Mouse (Mus musculus): ENCODE results near the gene Itpkc.

- TF ChIP-seq CTCF (conservative IDR thresholded peaks at IDR 0.05; ENCODE audit: low read length), result no peak
- no peak for TF ChIP-seq NANOG (IDR thresholded peaks at IDR 0.05; ENCODE audit: borderline replicate concordance, low read length)
Measured at GRCm38 (mm10) chr7:27158171-27158570, 70.3 kb downstream of the Itpkc start.

Data from E14TG2a.4 (cell line).